Mouse (Mus musculus) stomach, postnatal 0 days (tissue): Measurements from ENCODE around the gene Gramd1b.

Source experiments
- CTCF ChIP-seq: IDR thresholded peaks from 2 replicates; pipeline ENCODE4 v1.5.1; 2016; ENCODE audit warnings: antibody characterized with exemption, low read depth, mild to moderate bottlenecking, moderate library complexity
- EP300 ChIP-seq: optimal IDR thresholded peaks from 2 replicates; pipeline ENCODE3; 2016; ENCODE audit warnings: antibody characterized with exemption

GRCm38 (mm10) chr9:40326260-40326915, 204.8 kb downstream of the Gramd1b start:
- TF ChIP-seq CTCF (no peak), EP300 (no peak)
